Mouse (Mus musculus): ENCODE results near the gene Ift140. TPM values are rescaled to one million over a fixed set of nuclear protein-coding genes. Genes with fewer than 3 reads are reported as not detected.

The Ift140 gene
- polyA plus RNA-seq, 1 experiment from 2014 or later: 19.1 TPM

GRCm38 (mm10) chr17:25080960-25081381 lies 65.1 kb downstream of the Ift140 start:
- Histone ChIP-seq H3K4me2 (replicated peaks) (no peak overlapping the region), H3K4me1 (replicated peaks) (0 out of 2 replicates have a peak, but pooled peaks cover 4% of the 10 kb centered on the region), H3K4me3 (replicated peaks) (peak overlapping the region; percentile 20; the same call in 1 of the 2 replicates), H3K9ac (replicated peaks) (no peak overlapping the region; the same call in 1 of the 2 replicates), H3K36me3 (peaks cover 24% of the 10 kb centered on the region), H3K27ac (peak overlapping the region; percentile 44; the same call in 1 of the 2 replicates), H3K9me3 (no peaks in the 10 kb centered on the region), H3K27me3 (no peaks in the 10 kb centered on the region)
- no peak for ATAC-seq
- WGBS: 91% methylated on average over 11 of the region's 11 CpGs

GRCm38 (mm10) chr17:25082081-25082847 lies 66.4 kb downstream of the Ift140 start:
- Histone ChIP-seq H3K4me3 (replicated peaks) (no peak overlapping the region), H3K36me3 (peaks cover 19% of the 10 kb centered on the region), H3K9me3 (no peaks in the 10 kb centered on the region), H3K27ac (0 out of 2 replicates have a peak overlapping the region, but pooled peaks have one; percentile 14), H3K9ac (replicated peaks) (no peak overlapping the region), H3K27me3 (no peaks in the 10 kb centered on the region), H3K4me1 (replicated peaks) (0 out of 2 replicates have a peak, but pooled peaks cover 4% of the 10 kb centered on the region), H3K4me2 (replicated peaks) (no peak overlapping the region)
- 0 out of 2 replicates have a peak, but pooled peaks have one; percentile 48 for ATAC-seq
- WGBS: 87% methylated on average over 14 of the region's 14 CpGs

- Histone ChIP-seq H3K9ac (replicated peaks) (no peak overlapping the region), H3K4me3 (replicated peaks) (no peak overlapping the region), H3K4me1 (replicated peaks) (0 out of 2 replicates have a peak, but pooled peaks cover 4% of the 10 kb centered on the region), H3K27me3 (no peaks in the 10 kb centered on the region), H3K9me3 (no peaks in the 10 kb centered on the region), H3K36me3 (peaks cover 26% of the 10 kb centered on the region), H3K27ac (peak overlapping the region; percentile 30; the same call in 1 of the 2 replicates), H3K4me2 (replicated peaks) (no peak overlapping the region)
- ATAC-seq: no peak
- WGBS: 74% methylated on average over 3 of the region's 3 CpGs
These were observed 67.0 kb downstream of the Ift140 start for GRCm38 (mm10) chr17:25082887-25083286.

- Histone ChIP-seq H3K27me3 (no peaks in the 10 kb centered on the region), H3K9me3 (no peaks in the 10 kb centered on the region), H3K4me2 (replicated peaks) (no peak within 1 kb of the TSS), H3K27ac (peak within 1 kb of the TSS; percentile 30; the same call in 1 of the 2 replicates), H3K4me1 (replicated peaks) (no peaks in the 10 kb centered on the region), H3K36me3 (peaks cover 30% of the 10 kb centered on the region), H3K4me3 (replicated peaks) (no peak within 1 kb of the TSS), H3K9ac (replicated peaks) (no peak within 1 kb of the TSS)
- WGBS: 67% methylated on average over 7 of the region's 7 CpGs
- ATAC-seq: no peak
These were observed 67.6 kb downstream of the Ift140 start, which contains the start of gene Tmem204 for GRCm38 (mm10) chr17:25083444-25083931. Tmem204 (minus strand) TSS chr17:25083591.

- Histone ChIP-seq H3K4me2 (replicated peaks) (no peak overlapping the region), H3K27ac (no peak overlapping the region), H3K27me3 (no peaks in the 10 kb centered on the region), H3K4me1 (replicated peaks) (no peaks in the 10 kb centered on the region), H3K4me3 (replicated peaks) (no peak overlapping the region), H3K36me3 (peaks cover 34% of the 10 kb centered on the region), H3K9me3 (no peaks in the 10 kb centered on the region), H3K9ac (replicated peaks) (no peak overlapping the region)
- ATAC-seq: no peak
- WGBS: 81% methylated on average over 13 of the region's 13 CpGs
These were observed 69.0 kb downstream of the Ift140 start for GRCm38 (mm10) chr17:25084835-25085385.

GRCm38 (mm10) chr17:25086724-25087123 lies 70.8 kb downstream of the Ift140 start:
- H3K9me3 ChIP-seq: no peaks in the 10 kb centered on the region
- peaks cover 35% of the 10 kb centered on the region for H3K36me3 ChIP-seq
- no peak for ATAC-seq
- WGBS: 95% methylated on average over 7 of the region's 7 CpGs
- no peaks in the 10 kb centered on the region for H3K27me3 ChIP-seq
- H3K4me2 ChIP-seq (replicated peaks): no peak overlapping the region
- H3K9ac ChIP-seq (replicated peaks): no peak overlapping the region
- no peaks in the 10 kb centered on the region for H3K4me1 ChIP-seq (replicated peaks)
- H3K4me3 ChIP-seq (replicated peaks): no peak overlapping the region
- H3K27ac ChIP-seq: no peak overlapping the region

GRCm38 (mm10) chr17:25089158-25089557 lies 73.3 kb downstream of the Ift140 start:
- H3K9ac ChIP-seq (replicated peaks): no peak overlapping the region
- H3K4me3 ChIP-seq (replicated peaks): no peak overlapping the region
- no peak for ATAC-seq
- 94% methylated on average over 10 of the region's 10 CpGs for WGBS
- no peak overlapping the region for H3K4me2 ChIP-seq (replicated peaks)
- peaks cover 59% of the 10 kb centered on the region for H3K36me3 ChIP-seq
- no peaks in the 10 kb centered on the region for H3K27me3 ChIP-seq
- H3K9me3 ChIP-seq: no peaks in the 10 kb centered on the region
- no peaks in the 10 kb centered on the region for H3K4me1 ChIP-seq (replicated peaks)
- H3K27ac ChIP-seq: no peak overlapping the region

GRCm38 (mm10) chr17:25090450-25090849 lies 74.6 kb downstream of the Ift140 start:
- no peak overlapping the region for H3K4me2 ChIP-seq (replicated peaks)
- 93% methylated on average over 10 of the region's 10 CpGs for WGBS
- no peak overlapping the region for H3K9ac ChIP-seq (replicated peaks)
- no peaks in the 10 kb centered on the region for H3K4me1 ChIP-seq (replicated peaks)
- no peak for ATAC-seq
- no peak overlapping the region for H3K27ac ChIP-seq
- H3K4me3 ChIP-seq (replicated peaks): no peak overlapping the region
- no peaks in the 10 kb centered on the region for H3K9me3 ChIP-seq
- peaks cover 68% of the 10 kb centered on the region for H3K36me3 ChIP-seq
- no peaks in the 10 kb centered on the region for H3K27me3 ChIP-seq

- no peak for ATAC-seq
- WGBS: 97% methylated on average over 2 of the region's 2 CpGs
- Histone ChIP-seq H3K4me1 (replicated peaks) (no peaks in the 10 kb centered on the region), H3K27me3 (no peaks in the 10 kb centered on the region), H3K9me3 (no peaks in the 10 kb centered on the region), H3K36me3 (peaks cover 79% of the 10 kb centered on the region), H3K27ac (no peak overlapping the region), H3K4me3 (replicated peaks) (no peak overlapping the region), H3K4me2 (replicated peaks) (no peak overlapping the region), H3K9ac (replicated peaks) (no peak overlapping the region)
These were observed 80.3 kb downstream of the Ift140 start for GRCm38 (mm10) chr17:25096221-25096620.

- ATAC-seq: no peak
- Histone ChIP-seq H3K9me3 (no peaks in the 10 kb centered on the region), H3K27ac (no peak overlapping the region), H3K36me3 (peaks cover 84% of the 10 kb centered on the region), H3K4me3 (replicated peaks) (no peak overlapping the region), H3K4me2 (replicated peaks) (no peak overlapping the region), H3K9ac (replicated peaks) (no peak overlapping the region), H3K27me3 (no peaks in the 10 kb centered on the region), H3K4me1 (replicated peaks) (no peaks in the 10 kb centered on the region)
- WGBS: 93% methylated on average over 6 of the region's 6 CpGs
These were observed 84.2 kb downstream of the Ift140 start for GRCm38 (mm10) chr17:25100052-25100451.

GRCm38 (mm10) chr17:25101338-25101737 lies 85.5 kb downstream of the Ift140 start:
- H3K36me3 ChIP-seq: peaks cover 89% of the 10 kb centered on the region
- H3K4me2 ChIP-seq (replicated peaks): no peak overlapping the region
- no peak overlapping the region for H3K27ac ChIP-seq
- H3K4me1 ChIP-seq (replicated peaks): no peaks in the 10 kb centered on the region
- no peak overlapping the region for H3K4me3 ChIP-seq (replicated peaks)
- no peaks in the 10 kb centered on the region for H3K27me3 ChIP-seq
- WGBS: 95% methylated on average over 11 of the region's 11 CpGs
- no peak overlapping the region for H3K9ac ChIP-seq (replicated peaks)
- no peaks in the 10 kb centered on the region for H3K9me3 ChIP-seq
- no peak for ATAC-seq

GRCm38 (mm10) chr17:25107786-25108185 lies 91.9 kb downstream of the Ift140 start:
- Histone ChIP-seq H3K4me3 (replicated peaks) (no peak overlapping the region), H3K27me3 (no peaks in the 10 kb centered on the region), H3K27ac (no peak overlapping the region), H3K9me3 (no peaks in the 10 kb centered on the region), H3K4me2 (replicated peaks) (no peak overlapping the region), H3K9ac (replicated peaks) (no peak overlapping the region), H3K4me1 (replicated peaks) (0 out of 2 replicates have a peak, but pooled peaks cover under 1% of the 10 kb centered on the region), H3K36me3 (peaks cover 97% of the 10 kb centered on the region)
- no peak for ATAC-seq
- WGBS: 97% methylated on average over 11 of the region's 16 CpGs

Measured in midbrain, embryonic 13.5 days (tissue).